Mouse (Mus musculus) ES-E14 (cell line): ENCODE data around the gene Gng3. TPM values are rescaled to one million over a fixed set of nuclear protein-coding genes. Genes with fewer than 3 reads are reported as not detected.

Experiments
- DNase-seq: peaks from one replicate; pipeline ENCODE4 v3.0.0-alpha.2; 2013; ENCODE audit warnings: low read depth, low spot score
- H3K27ac ChIP-seq: 2 replicates; pipeline ENCODE4 v1.5.1; 2012; ENCODE audit warnings: low read depth, mild to moderate bottlenecking, low read length, moderate library complexity, mixed read lengths; ENCODE audit not compliant: poor library complexity, insufficient read depth, severe bottlenecking
- H3K36me3 ChIP-seq: 2 replicates; pipeline ENCODE4 v1.6.1; 2012; ENCODE audit warnings: mild to moderate bottlenecking, low read length, moderate library complexity, mixed read lengths; ENCODE audit not compliant: control insufficient read depth, poor library complexity, insufficient read depth, severe bottlenecking
- H3K4me1 ChIP-seq, 2 experiments: fragments of 150-350 bp in 1 of 2; sonication (generic) in 1 of 2; 2 replicates each; pipeline ENCODE4 v1.6.1; 2012; ENCODE audit warnings: low read length in 2 of 2, mild to moderate bottlenecking in 1 of 2, mixed read lengths in 1 of 2; ENCODE audit not compliant: control insufficient read depth in 2 of 2, insufficient read depth in 2 of 2, poor library complexity in 1 of 2
- H3K4me3 ChIP-seq, 2 experiments: fragments of 150-350 bp in 1 of 2; sonication (generic) in 1 of 2; 2 replicates each; pipeline ENCODE4 v1.5.1; 2012; ENCODE audit warnings: low read length in 2 of 2, low read depth in 1 of 2, mild to moderate bottlenecking in 1 of 2, mixed read lengths in 1 of 2; ENCODE audit not compliant: insufficient read depth in 1 of 2, poor library complexity in 1 of 2, severe bottlenecking in 1 of 2
- H3K9ac ChIP-seq: 2 replicates; pipeline ENCODE4 v1.6.1; 2012; ENCODE audit warnings: low read depth, mild to moderate bottlenecking, low read length, mixed read lengths; ENCODE audit not compliant: poor library complexity, insufficient read depth, severe bottlenecking
- H3K9me3 ChIP-seq: fragments of 150-350 bp; sonication (generic); 2 replicates; pipeline ENCODE4 v1.6.1; 2012; ENCODE audit warnings: low read depth, mild to moderate bottlenecking, low read length; ENCODE audit not compliant: control insufficient read depth, insufficient read depth
- CHD2 ChIP-seq: IDR thresholded peaks from 2 replicates; pipeline ENCODE4 v1.6.1; 2014; ENCODE audit warnings: mild to moderate bottlenecking, low read depth, low read length, inconsistent platforms
- HCFC1 ChIP-seq: IDR thresholded peaks from 2 replicates; pipeline ENCODE4 v1.6.1; 2012; ENCODE audit warnings: low read length, inconsistent platforms, borderline replicate concordance; ENCODE audit not compliant: insufficient read depth
- MAFK ChIP-seq: IDR thresholded peaks from 2 replicates; pipeline ENCODE4 v1.6.1; 2014; ENCODE audit warnings: mild to moderate bottlenecking, low read depth, low read length, inconsistent platforms; ENCODE audit not compliant: insufficient read depth
- ZC3H11A ChIP-seq: IDR thresholded peaks from 2 replicates; pipeline ENCODE4 v1.6.1; 2012; ENCODE audit warnings: low read depth, mild to moderate bottlenecking, inconsistent platforms, low read length, borderline replicate concordance
- ZNF384 ChIP-seq: IDR thresholded peaks from 2 replicates; pipeline ENCODE4 v1.6.1; 2012; ENCODE audit warnings: low read depth, low read length, inconsistent platforms
- in situ Hi-C, 2 experiments: fragments of 600-800 bp; cut with MboI; formaldehyde crosslinking; loops; one replicate each; pipeline ENCODE4 v1.15.1; 2025; ENCODE audit warnings: low sequenced_read_pairs in 2 of 2, inconsistent platforms in 1 of 2; ENCODE audit not compliant: unreplicated experiment in 2 of 2
- total RNA-seq: library from RNA; depleted of rRNA; stranded (reverse); fragments of 300-350 nt; gene quantifications from 2 replicates; pipeline ENCODE4 v1.2.3, GENCODE M21; 2012

The Gng3 gene
- total RNA-seq, 1 experiment = 4.5 TPM

DNA sequence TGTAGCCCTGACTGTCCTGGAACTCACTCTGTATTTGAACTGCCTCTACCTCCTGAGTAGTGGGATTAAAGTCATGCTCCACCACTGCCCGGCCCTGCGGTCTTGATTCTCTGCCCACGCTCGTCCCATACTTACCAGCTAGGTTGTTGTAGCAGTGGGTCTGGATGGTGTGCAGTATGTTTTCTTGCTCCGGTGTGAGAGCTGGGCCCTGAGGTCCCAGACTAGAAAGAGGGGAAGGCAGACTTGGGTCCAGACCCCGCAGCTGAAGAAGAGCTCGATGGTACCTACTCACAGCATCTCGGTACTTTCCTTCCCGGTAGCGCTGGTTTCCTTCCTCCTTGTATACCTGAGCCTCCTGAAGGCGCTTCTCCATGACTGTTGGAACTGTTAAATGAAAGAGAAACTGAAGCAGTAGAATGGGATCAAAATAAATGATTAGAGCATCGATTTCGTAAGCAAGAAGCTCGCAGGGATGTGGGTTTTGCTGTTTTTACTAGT is 20.6 kb downstream of the Gng3 start:
- peaks cover 23% of the 10 kb centered on the region for H3K36me3 ChIP-seq
- peaks cover 0 to 9% of the 10 kb centered on the region in 2 experiments; a peak in 1 of 4 replicates for H3K4me1 ChIP-seq
- no peak for DNase-seq
- H3K27ac ChIP-seq = peak overlapping the region; percentile 80; the same call in 1 of the 2 replicates
- H3K4me3 ChIP-seq = peak overlapping the region; percentile 70 to 76
- no peaks in the 10 kb centered on the region for H3K9me3 ChIP-seq
- in situ Hi-C loops = no loop called here
- peak overlapping the region; percentile 95 for H3K9ac ChIP-seq
- no peak for TF ChIP-seq CHD2
- TF ChIP-seq ZC3H11A = no peak
- no peak for TF ChIP-seq ZNF384
- no peak for TF ChIP-seq MAFK
- no peak for TF ChIP-seq HCFC1

DNA sequence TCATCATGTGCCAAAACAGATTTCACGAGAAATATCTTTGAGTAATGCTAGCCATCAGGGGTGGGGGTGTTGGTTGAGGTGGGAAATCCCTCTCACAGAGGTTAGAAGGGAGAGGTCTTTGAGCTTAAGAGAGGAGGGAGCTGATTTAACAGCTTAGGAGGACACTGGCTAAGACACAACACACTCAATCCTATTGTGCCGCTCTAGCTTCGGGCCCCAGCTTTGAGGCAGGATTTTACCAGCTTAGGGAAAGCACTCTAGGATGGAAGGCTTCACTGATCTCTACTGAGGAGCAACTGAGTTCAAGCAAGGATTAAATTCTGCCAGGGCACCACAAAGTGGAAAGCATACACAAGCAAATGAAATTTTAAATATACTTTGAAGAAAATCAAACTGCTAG is 22.0 kb downstream of the Gng3 start:
- Histone ChIP-seq H3K36me3 (peaks cover 16% of the 10 kb centered on the region), H3K4me1 (peaks cover 0 to 9% of the 10 kb centered on the region in 2 experiments; a peak in 1 of 4 replicates), H3K4me3 (no peak overlapping the region), H3K27ac (no peak overlapping the region), H3K9me3 (no peaks in the 10 kb centered on the region), H3K9ac (no peak overlapping the region; the same call in none of the 2 replicates)
- no peak for DNase-seq
- in situ Hi-C loops = no loop called here
- TF ChIP-seq ZNF384 = no peak
- no peak for TF ChIP-seq CHD2

DNA sequence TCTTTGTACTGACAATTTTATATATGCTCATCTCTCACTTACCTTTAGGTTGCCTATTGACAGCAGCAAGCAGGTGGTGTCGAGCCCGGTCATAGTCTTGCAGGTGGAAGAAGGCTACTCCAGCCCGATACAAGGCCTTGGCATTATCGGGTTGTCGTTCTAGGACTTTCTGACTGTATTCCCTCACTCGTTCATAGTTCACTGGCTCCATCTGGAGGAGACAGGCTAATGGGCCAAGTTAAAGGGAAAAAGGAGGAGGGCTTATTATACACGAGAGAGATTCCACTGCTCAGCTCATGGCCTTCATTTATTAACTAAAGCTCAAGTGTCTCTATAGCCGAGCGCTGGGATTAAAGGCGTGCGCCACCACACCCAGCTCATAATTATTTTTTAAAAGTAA is 23.2 kb downstream of the Gng3 start:
- DNase-seq = no peak
- TF ChIP-seq ZC3H11A (no peak), CHD2 (no peak), HCFC1 (no peak), MAFK (no peak), ZNF384 (no peak)
- Histone ChIP-seq H3K27ac (no peak overlapping the region), H3K9ac (no peak overlapping the region), H3K9me3 (no peaks in the 10 kb centered on the region), H3K4me1 (peaks cover 0 to 3% of the 10 kb centered on the region in 2 experiments; a peak in 1 of 4 replicates), H3K36me3 (peaks cover 18% of the 10 kb centered on the region), H3K4me3 (no peak overlapping the region)
- in situ Hi-C loops = no loop called here

DNA sequence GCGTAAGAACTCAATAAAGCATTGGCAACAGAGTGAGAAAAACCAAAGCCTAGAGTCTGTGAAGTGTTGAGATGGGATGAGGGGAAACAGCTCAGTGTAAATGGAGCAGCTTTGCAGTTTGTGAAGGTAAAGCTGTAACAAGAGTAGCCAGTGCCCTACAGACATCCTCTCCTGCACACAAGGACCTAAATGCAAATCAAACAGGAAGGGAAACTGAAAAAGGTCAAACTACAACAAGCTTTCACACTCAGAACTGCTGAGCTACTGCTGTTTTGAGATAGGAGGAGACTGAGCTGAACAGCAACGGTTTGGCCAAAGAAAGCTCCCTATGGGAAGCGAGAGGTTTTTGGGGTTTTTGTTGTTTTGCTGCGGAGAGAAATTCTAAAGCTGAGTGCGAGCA is 32.2 kb downstream of the Gng3 start:
- H3K9ac ChIP-seq = no peak overlapping the region
- no peaks in the 10 kb centered on the region for H3K9me3 ChIP-seq
- H3K4me1 ChIP-seq = peaks cover 3 to 9% of the 10 kb centered on the region in 2 experiments; a peak in 3 of 4 replicates
- peaks cover 10% of the 10 kb centered on the region for H3K36me3 ChIP-seq
- no peak for DNase-seq
- TF ChIP-seq MAFK = no peak
- TF ChIP-seq ZNF384 = no peak
- no peak for TF ChIP-seq CHD2
- TF ChIP-seq HCFC1 = no peak
- TF ChIP-seq ZC3H11A = no peak
- in situ Hi-C loops = no loop called here
- no peak overlapping the region for H3K4me3 ChIP-seq
- H3K27ac ChIP-seq = peak overlapping the region; percentile 39; the same call in 1 of the 2 replicates

DNA sequence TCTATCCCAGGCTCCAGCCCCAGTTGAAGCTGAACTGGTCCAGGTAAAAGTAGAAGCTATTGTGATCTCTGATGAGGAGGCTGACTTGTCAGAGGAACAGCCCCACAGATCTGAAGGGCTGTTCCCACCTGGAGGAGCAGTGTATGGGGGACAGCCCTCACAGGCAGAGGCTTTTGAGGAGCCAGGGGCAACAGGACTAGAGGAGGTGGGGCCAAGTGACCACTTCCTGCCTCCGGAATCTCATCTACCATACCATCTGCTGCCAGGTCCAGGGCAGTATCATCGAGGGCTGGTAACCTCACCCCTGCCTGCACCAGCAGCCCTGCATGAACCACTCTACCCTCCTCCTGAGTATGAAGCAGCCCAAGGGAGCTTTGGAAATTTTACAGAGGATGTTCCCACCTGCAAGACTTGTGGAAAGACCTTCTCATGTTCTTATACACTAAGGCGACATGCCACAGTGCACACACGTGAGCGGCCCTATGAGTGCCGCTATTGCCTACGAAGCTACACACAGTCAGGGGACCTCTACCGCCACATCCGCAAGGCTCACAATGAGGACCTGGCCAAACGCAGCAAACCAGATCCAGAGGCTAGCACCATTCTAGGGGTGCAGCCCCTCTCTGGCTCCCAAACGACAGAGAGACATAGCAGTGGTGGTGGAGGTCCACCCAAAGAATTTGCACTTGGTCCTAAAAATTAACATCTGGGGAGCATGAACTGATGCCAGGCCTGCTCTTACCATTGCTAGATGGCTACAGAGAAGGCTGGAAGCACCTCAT is 34.9 kb downstream of the Gng3 start:
- Histone ChIP-seq H3K36me3 (peaks cover 5% of the 10 kb centered on the region; the same call in 1 of the 2 replicates), H3K4me1 (peaks cover 7 to 9% of the 10 kb centered on the region in 2 experiments), H3K27ac (no peak overlapping the region), H3K9me3 (no peaks in the 10 kb centered on the region), H3K4me3 (no peak overlapping the region), H3K9ac (no peak overlapping the region)
- DNase-seq = no peak
- TF ChIP-seq ZC3H11A = no peak
- TF ChIP-seq CHD2 = no peak
- TF ChIP-seq MAFK = no peak
- no peak for TF ChIP-seq ZNF384
- TF ChIP-seq HCFC1 = no peak
- in situ Hi-C loops = no loop called here
